Mouse (Mus musculus): ENCODE data around the gene Ubiad1. TPM values are rescaled to one million over a fixed set of nuclear protein-coding genes. Genes with fewer than 3 reads are reported as not detected.

Gene Ubiad1
- polyA plus RNA-seq, 1 experiment, result 6.9 TPM

- peaks cover 2% of the 10 kb centered on the region; the same call in 1 of the 2 replicates for H3K4me1 ChIP-seq (ENCODE audit: control insufficient read depth, insufficient read depth, low read length)
- TF ChIP-seq CTCF (IDR thresholded peaks at IDR 0.05; ENCODE audit: low read depth, low read length) (no peak), POLR2A (IDR thresholded peaks at IDR 0.05; ENCODE audit: borderline replicate concordance, low read depth, low read length) (no peak)
- H3K27ac ChIP-seq (ENCODE audit: insufficient read depth, low read depth, low read length), result no peak overlapping the region
- H3K4me3 ChIP-seq (ENCODE audit: insufficient read depth, low read length), result no peak overlapping the region
Observed at GRCm38 (mm10) chr4:148433336-148433735, 11.2 kb downstream of the Ubiad1 start.

- H3K27ac ChIP-seq (ENCODE audit: insufficient read depth, low read depth, low read length), result no peak overlapping the region
- H3K4me3 ChIP-seq (ENCODE audit: insufficient read depth, low read length), result no peak overlapping the region
- H3K4me1 ChIP-seq (ENCODE audit: control insufficient read depth, insufficient read depth, low read length), result peaks cover 2% of the 10 kb centered on the region; the same call in 1 of the 2 replicates
- no peak for TF ChIP-seq POLR2A (IDR thresholded peaks at IDR 0.05; ENCODE audit: borderline replicate concordance, low read depth, low read length)
Observed at GRCm38 (mm10) chr4:148432488-148432887, 12.1 kb downstream of the Ubiad1 start.

GRCm38 (mm10) chr4:148430880-148431519 lies 13.6 kb downstream of the Ubiad1 start:
- H3K27ac ChIP-seq (ENCODE audit: insufficient read depth, low read depth, low read length), result no peak overlapping the region
- no peak for TF ChIP-seq CTCF (IDR thresholded peaks at IDR 0.05; ENCODE audit: low read depth, low read length)
- no peak for TF ChIP-seq POLR2A (IDR thresholded peaks at IDR 0.05; ENCODE audit: borderline replicate concordance, low read depth, low read length)
- H3K4me1 ChIP-seq (ENCODE audit: control insufficient read depth, insufficient read depth, low read length), result peaks cover 2% of the 10 kb centered on the region; the same call in 1 of the 2 replicates
- H3K4me3 ChIP-seq (ENCODE audit: insufficient read depth, low read length), result no peak overlapping the region

- H3K4me3 ChIP-seq (ENCODE audit: insufficient read depth, low read length), result no peak overlapping the region
- no peak for TF ChIP-seq POLR2A (IDR thresholded peaks at IDR 0.05; ENCODE audit: borderline replicate concordance, low read depth, low read length)
- TF ChIP-seq CTCF (IDR thresholded peaks at IDR 0.05; ENCODE audit: low read depth, low read length), result peak; percentile 90
- no peak overlapping the region for H3K27ac ChIP-seq (ENCODE audit: insufficient read depth, low read depth, low read length)
- H3K4me1 ChIP-seq (ENCODE audit: control insufficient read depth, insufficient read depth, low read length), result peaks cover 2% of the 10 kb centered on the region; the same call in 1 of the 2 replicates
Observed at GRCm38 (mm10) chr4:148429686-148430085, 14.9 kb downstream of the Ubiad1 start.

- Histone ChIP-seq H3K4me3 (ENCODE audit: insufficient read depth, low read length) (no peak overlapping the region), H3K4me1 (ENCODE audit: control insufficient read depth, insufficient read depth, low read length) (peaks cover 2% of the 10 kb centered on the region; the same call in 1 of the 2 replicates), H3K27ac (ENCODE audit: insufficient read depth, low read depth, low read length) (no peak overlapping the region)
- TF ChIP-seq CTCF (IDR thresholded peaks at IDR 0.05; ENCODE audit: low read depth, low read length) (no peak), POLR2A (IDR thresholded peaks at IDR 0.05; ENCODE audit: borderline replicate concordance, low read depth, low read length) (no peak)
Observed at GRCm38 (mm10) chr4:148429121-148429520, 15.4 kb downstream of the Ubiad1 start.

GRCm38 (mm10) chr4:148428544-148428943 lies 16.0 kb downstream of the Ubiad1 start:
- H3K27ac ChIP-seq (ENCODE audit: insufficient read depth, low read depth, low read length), result no peak overlapping the region
- no peak for TF ChIP-seq CTCF (IDR thresholded peaks at IDR 0.05; ENCODE audit: low read depth, low read length)
- no peak for TF ChIP-seq POLR2A (IDR thresholded peaks at IDR 0.05; ENCODE audit: borderline replicate concordance, low read depth, low read length)

GRCm38 (mm10) chr4:148426950-148427850 lies 17.4 kb downstream of the Ubiad1 start:
- H3K4me3 ChIP-seq (ENCODE audit: insufficient read depth, low read length), result no peak overlapping the region
- peaks cover 2% of the 10 kb centered on the region; the same call in 1 of the 2 replicates for H3K4me1 ChIP-seq (ENCODE audit: control insufficient read depth, insufficient read depth, low read length)
- TF ChIP-seq CTCF (IDR thresholded peaks at IDR 0.05; ENCODE audit: low read depth, low read length) (no peak), POLR2A (IDR thresholded peaks at IDR 0.05; ENCODE audit: borderline replicate concordance, low read depth, low read length) (no peak)
- H3K27ac ChIP-seq (ENCODE audit: insufficient read depth, low read depth, low read length), result no peak overlapping the region

More at GRCm38 (mm10) chr4:148428544-148428943, 16.0 kb downstream of the Ubiad1 start:
- peaks cover 2% of the 10 kb centered on the region; the same call in 1 of the 2 replicates for H3K4me1 ChIP-seq (ENCODE audit: control insufficient read depth, insufficient read depth, low read length)
- H3K4me3 ChIP-seq (ENCODE audit: insufficient read depth, low read length), result no peak overlapping the region

GRCm38 (mm10) chr4:148417559-148417958 lies 27.0 kb downstream of the Ubiad1 start:
- no peak overlapping the region for H3K4me3 ChIP-seq (ENCODE audit: insufficient read depth, low read length)
- no peaks in the 10 kb centered on the region for H3K4me1 ChIP-seq (ENCODE audit: control insufficient read depth, insufficient read depth, low read length)
- TF ChIP-seq POLR2A (IDR thresholded peaks at IDR 0.05; ENCODE audit: borderline replicate concordance, low read depth, low read length), result no peak
- TF ChIP-seq CTCF (IDR thresholded peaks at IDR 0.05; ENCODE audit: low read depth, low read length), result no peak
- no peak overlapping the region for H3K27ac ChIP-seq (ENCODE audit: insufficient read depth, low read depth, low read length)

GRCm38 (mm10) chr4:148417074-148417526 lies 27.5 kb downstream of the Ubiad1 start:
- no peak for TF ChIP-seq POLR2A (IDR thresholded peaks at IDR 0.05; ENCODE audit: borderline replicate concordance, low read depth, low read length)
- TF ChIP-seq CTCF (IDR thresholded peaks at IDR 0.05; ENCODE audit: low read depth, low read length), result no peak
- Histone ChIP-seq H3K4me1 (ENCODE audit: control insufficient read depth, insufficient read depth, low read length) (no peaks in the 10 kb centered on the region), H3K4me3 (ENCODE audit: insufficient read depth, low read length) (no peak overlapping the region), H3K27ac (ENCODE audit: insufficient read depth, low read depth, low read length) (no peak overlapping the region)

- Histone ChIP-seq H3K4me1 (ENCODE audit: control insufficient read depth, insufficient read depth, low read length) (no peaks in the 10 kb centered on the region), H3K4me3 (ENCODE audit: insufficient read depth, low read length) (no peak overlapping the region), H3K27ac (ENCODE audit: insufficient read depth, low read depth, low read length) (no peak overlapping the region)
- TF ChIP-seq POLR2A (IDR thresholded peaks at IDR 0.05; ENCODE audit: borderline replicate concordance, low read depth, low read length) (no peak), CTCF (IDR thresholded peaks at IDR 0.05; ENCODE audit: low read depth, low read length) (no peak)
Observed at GRCm38 (mm10) chr4:148415575-148415974, 29.0 kb downstream of the Ubiad1 start.

All from bone marrow macrophage, adult 2 months (primary cell).